Mouse (Mus musculus): ENCODE results near the gene Zdhhc22. TPM values are rescaled to one million over a fixed set of nuclear protein-coding genes. Genes with fewer than 3 reads are reported as not detected.

Gene Zdhhc22
- total RNA-seq, 2 experiments from 2014 or later, result 1.1 to 1.7 TPM

DNA sequence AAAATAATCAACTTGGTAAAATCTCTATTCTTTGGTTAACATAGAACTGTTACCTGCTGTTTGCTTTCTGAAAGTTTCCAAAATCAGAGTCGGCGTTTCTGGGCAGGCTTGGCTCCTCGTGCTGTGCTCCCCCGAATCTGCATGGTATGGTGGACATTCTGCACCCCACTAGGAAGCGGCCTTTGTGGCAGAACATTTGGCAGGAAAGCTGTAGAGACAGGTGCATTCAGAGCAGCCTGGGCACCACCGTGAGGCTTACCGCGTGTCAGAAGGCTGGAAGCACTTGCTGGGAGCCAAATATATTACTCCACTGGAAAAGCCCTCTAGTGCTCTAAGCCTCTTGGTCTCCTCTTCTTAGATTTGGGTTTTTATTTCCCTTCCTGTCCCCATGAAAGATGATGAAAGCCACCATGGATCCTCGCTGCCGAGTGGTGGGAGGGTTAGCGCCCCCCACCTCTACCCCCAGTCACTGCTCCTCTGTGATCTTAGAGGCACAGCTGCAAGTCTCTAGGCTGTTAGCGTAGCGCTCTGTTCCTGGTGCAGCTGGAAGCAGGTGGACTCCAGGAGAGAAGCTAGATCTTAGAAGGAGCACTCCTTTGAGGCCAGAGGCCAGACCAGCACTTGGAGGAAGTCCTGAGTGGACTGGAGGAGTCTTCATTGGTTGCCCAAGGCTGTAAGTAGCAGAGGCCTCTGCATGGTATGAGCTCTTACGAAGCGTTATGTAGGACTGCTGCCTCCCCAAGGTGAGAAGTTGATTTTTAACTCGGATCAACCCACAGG lies 25.8 kb downstream of the Zdhhc22 start:
- DNase-seq (ENCODE audit: low spot score in 2 of 2), result no peak

DNA sequence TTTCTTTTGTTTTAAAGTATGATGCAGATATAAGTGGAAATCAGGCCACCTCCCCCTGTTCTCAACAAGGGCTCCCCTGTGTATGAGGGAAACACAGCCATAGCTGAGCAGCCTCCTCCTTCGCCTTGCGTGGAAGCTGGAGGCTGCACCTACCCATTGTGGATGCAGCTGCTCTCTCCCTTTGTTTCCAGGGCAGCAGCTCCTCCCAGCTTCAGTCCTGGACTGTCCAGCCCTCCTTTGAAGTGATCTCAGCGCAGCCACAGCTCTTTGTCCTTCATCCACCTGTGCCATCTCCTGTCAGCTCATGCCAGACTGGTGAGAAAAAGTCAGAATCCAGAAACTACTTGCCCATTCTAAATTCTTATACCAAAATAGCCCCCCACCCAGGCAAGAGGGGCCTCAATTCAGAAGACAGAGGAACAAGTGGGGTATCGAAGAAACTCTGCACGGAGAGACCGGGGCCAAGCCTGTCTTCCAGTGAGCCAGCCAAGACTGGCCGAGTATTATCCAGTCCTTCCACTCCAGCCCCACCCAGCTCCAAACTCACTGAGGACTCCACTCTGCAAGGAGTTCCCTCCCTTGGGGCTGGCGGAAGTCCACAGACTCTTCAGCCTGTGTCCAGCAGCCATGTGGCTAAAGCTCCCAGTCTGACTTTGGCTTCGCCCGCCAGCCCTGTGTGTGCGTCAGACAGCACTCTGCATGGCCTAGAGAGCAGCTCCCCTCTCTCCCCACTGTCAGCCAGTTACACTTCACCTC lies 28.5 kb downstream of the Zdhhc22 start:
- DNase-seq (ENCODE audit: low spot score in 2 of 2), result no peak

DNA sequence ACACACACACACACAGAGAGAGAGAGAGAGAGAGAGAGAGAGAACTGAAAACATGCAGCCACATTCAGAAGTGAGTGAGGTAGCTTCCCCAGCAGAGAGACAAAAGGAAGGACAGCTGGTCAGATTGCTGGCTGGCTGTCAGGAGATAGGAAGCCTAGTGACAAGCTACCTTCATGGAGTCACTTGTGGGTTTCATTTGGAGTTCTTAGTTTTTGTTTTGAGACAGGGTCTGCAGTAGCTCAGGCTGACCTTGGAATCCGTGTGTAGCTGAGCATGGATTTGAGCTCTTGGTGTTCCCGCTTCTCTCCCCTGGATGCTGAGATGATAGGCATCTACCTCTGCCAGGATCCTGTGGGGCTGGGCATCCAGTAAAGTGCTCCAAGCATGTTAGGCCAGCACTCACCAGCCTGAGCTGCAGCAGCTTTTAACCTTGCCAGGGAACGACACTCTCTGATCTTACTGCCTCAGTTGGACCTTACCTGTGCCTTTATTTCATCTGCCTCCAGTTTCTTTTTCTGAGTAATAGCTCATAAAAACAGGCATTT lies 29.4 kb downstream of the Zdhhc22 start:
- no peak for DNase-seq (ENCODE audit: low spot score in 2 of 2)

DNA sequence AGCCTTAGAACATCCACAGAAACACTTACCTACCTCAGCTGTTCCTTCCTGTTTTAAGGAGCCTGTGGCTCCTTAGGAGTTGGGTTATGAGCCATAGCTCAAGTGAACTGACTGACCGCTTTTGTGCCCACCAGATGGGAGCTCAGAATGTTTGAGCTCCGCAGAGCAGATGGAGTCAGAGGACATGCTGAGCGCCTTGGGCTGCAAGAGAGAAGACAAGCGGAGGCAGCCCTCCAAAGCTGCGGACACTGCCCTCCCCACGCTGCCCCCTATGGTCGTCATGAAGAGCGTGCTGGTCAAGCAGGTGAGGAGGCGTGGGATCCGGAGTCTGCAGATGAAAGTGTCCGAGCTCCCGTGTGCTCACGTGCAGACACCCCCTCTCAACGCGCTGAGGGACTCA lies 30.1 kb downstream of the Zdhhc22 start:
- no peak for DNase-seq (ENCODE audit: low spot score in 2 of 2)

DNA sequence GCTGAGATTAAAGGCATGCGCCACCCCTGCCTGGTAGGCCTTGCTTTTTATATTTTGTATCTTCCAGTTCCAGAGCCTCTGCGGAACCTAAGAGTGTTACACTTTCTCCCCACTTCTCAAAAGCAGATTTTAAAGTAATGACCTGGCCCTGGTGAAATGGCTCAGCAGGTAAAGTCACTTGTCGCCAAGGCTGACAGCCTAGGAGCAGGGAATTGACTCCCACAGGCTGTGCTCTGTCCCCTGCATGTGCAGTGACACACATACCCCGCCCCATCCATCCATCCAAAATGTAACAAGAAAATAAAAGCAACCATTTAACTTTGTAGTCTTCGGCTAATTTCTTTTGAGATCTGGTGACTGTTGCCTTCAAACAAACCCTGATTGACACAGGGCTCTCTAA lies 30.6 kb downstream of the Zdhhc22 start:
- no peak for DNase-seq (ENCODE audit: low spot score in 2 of 2)

DNA sequence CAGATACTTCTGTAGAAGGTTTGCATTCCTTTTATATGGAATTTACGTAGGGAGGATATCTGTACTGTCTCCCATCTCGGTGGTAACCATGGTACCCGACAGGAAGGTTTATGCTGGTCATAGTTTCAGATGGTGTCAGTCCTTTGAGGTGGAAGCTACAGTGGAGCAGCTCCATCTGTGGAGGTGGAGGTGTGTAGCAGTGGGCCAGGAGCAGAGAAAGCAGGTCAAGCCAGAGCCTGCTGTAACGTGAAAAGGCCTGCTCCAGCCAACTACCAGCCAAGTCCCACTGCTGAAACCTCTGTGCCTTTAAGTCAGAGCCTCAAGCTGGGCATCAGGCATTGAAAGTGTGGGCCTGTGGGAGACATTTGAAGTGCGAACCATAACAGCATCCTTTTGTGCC lies 31.7 kb downstream of the Zdhhc22 start:
- no peak for DNase-seq (ENCODE audit: low spot score in 2 of 2)

DNA sequence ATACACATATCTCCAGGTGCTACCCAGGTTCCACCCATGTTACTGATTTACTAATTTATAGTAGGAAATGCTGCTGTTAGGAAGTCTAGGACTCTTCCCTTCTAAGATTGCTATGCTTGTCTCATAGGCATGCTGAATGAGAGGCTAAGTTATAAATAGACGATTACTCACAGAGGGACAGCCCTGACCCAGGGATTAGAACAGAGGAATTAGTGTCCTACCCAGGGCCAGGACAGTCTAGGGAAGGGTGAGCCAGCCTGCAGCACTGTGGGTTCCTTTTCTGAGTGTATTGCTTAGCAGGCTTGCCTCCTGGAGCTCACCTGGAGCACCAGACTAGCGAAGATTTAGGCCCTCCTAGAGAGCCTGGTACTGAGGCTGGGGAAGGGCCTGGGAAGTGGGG lies 34.3 kb downstream of the Zdhhc22 start:
- DNase-seq (ENCODE audit: low spot score in 2 of 2), result no peak

DNA sequence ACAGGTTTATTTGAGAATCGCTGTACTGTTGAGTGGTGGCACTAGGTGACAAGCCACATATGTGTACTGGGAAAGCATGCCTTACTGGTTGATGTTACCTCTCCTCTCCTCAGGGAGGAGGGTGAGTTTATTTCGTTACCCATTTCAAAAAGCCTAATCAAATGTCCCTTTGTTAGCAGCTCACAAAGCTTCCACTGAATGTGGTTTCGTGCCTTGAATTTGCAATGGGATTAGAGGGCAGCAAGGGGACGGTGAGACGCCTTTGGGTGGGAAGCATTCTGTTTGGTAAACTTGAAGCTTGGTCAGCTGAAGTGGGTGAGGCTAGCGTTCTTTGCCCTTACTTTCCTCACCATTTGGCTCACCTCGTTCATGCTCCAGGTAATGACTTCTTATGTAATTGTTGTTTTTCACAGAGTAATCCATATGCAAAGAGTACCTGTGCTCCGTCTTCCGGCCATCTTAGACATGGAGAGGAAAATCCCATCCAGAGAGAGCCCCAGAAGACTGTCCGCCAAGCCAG lies 37.8 kb downstream of the Zdhhc22 start:
- no peak for DNase-seq (ENCODE audit: low spot score in 2 of 2)

DNA sequence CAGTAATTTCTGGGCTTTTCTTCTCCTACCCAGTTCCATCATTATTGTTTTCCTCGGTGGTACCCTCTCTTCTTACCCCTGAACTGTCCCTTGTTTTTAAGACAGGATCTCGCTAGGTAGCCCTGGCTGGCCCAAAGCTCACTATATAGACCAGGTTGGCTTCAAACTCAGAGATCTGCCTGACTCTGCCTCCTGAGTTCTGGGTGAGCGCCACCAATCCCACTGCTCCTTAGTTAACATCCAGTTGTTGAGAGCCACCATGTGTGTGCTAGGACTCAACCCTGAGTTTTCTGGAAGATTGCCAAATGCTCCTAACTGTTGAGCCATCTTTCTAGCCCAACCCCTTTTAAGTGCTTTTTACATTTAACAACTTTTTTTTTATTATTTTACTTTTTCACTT lies 39.3 kb downstream of the Zdhhc22 start:
- DNase-seq (ENCODE audit: low spot score in 2 of 2), result no peak

DNA sequence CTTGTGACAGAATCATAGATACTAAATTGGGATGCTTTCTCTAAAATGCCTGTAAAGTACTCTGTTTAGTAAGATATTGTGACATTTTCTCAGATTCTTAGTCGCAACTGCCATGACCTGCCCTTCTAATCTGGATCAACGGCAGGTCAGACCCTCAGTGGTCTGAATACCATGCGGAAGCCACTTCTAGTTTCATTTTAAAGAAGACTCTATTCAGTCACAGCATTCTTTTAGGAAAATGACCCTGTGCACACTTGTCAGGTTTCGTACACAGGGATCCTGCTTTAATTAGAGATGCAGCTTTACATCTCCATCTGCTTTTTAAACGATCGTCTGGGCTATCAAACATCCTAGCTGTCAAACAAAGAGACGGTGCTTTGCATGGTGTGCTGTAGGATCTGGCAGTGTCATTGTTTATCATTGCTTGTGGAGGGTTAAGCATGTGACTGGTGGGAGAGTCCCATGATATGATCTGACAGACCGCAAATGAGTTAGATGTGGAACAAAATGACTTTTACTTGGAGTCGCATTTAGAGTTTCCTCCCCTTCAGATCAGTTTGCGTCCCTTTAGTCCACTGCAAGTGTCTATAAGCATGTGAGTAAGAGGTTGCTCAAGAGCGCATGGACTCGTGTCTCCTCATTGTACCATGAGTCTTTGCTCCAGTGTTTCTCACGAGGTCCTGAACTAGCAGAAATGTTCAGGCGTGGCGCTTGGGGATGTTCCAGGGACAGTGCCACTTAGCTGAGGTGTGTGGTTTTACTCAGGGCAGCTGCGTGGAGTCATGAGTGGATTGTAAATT lies 39.9 kb downstream of the Zdhhc22 start:
- no peak for DNase-seq (ENCODE audit: low spot score in 2 of 2)

DNA sequence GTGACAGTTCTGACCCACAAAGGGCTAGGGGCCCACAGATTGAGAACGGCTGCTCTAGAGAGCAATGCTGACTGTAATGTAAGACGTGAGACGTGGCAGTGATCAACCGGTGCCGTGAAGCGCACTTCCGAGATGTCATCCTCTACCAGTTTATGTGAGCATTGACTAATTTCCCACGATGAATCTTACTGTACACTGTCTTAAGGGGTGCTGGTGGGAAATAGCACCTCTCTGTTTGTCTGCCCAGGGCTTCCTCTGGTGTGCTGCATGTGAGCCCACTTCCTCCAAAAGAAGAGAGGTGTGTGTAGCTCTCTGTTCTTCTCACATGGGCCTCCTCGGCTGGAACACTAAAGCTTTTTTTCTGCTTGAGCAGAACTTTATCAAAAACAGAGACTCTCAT lies 40.7 kb downstream of the Zdhhc22 start:
- no peak for DNase-seq (ENCODE audit: low spot score in 2 of 2)

DNA sequence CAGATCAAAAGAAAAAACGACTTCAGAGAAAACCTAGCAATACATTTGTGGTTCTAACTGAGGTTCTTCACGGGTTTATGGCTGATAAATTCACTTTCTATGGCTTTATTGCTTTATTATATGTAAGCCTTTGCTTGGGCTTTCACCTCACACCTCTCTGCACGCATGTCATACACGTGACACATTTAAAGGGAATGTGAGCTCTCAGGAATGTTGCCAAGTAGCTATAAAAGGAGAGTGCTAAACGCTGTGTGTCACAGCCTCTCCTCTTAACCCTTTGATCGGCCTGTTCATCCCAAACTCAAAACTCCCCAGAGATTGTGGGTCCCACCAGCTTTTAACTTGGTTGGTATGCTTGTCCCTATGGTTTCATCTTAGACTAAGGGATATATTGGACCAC lies 41.6 kb downstream of the Zdhhc22 start:
- no peak for DNase-seq (ENCODE audit: low spot score in 2 of 2)

DNA sequence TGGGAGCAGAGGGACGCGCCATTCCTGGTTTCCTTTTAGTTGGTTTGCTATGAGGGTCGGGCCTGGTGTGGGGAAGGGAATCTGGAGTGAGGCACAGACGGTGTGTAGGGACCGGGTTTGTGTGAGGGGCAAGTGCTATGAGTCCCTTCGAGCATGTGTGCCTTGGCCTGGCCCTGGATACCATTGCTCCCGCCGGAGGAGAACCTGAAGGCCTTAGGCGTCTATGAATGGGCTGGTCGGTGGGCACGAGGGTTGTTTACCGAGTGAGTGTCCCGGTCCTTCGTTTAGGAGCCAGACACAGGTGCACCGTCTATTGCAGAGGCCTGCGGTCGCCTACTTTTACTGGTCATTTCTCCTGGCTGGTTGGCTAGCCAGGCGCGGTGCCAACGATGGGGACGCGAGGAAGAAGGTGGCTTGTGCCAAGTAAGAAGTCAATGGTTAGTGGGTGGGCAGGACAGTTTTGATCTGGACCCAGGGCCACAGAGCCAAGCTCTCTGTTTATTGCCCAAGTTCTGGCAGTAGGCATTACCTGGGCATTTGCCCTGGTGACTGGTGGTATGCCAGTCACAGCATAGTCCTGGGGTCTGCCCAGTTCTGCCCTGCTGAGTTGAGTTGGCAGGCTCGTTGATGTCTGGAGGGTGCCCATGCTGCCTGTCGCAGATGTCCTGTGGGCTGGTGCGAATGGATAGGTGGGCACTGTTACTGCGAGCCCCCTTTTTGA lies 42.4 kb downstream of the Zdhhc22 start:
- no peak for DNase-seq (ENCODE audit: low spot score in 2 of 2)

DNA sequence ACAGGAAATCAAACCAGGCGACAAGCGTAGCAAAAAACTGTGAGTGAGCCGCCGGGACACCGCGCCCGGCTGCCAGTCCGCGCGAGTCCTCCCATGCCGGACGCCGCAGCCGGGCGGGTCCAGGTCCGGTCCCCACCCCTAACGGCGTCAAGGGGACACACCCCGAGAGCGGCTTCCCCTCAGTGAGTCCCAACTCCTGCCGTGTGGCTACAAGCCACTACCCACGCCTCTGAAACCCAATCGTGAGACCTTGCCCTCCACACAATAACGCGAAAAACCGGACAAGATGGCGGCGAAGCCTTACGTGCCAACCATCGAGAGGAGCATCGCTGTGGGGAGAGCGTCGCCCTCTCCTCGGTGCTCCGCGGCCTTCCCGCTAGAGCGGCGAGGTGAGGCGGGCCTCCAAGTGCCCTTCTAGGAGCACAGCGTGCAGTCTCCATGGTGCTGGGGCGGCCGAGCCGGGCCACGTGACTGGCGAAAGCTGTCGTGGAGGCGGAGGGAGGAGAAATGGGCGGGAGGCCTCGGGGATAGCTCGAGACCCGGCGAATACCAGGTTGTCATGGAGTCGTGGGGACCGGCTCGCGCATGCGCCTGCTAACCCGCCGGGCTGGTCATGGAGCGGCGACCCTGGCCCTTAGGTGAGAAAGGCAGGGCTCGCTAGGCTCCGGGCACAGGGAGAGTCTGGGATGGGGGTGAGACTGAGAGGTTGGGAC lies 43.2 kb downstream of the Zdhhc22 start, which contains the start of gene Cipc:
Cipc (plus strand) TSS at position 182 of the 713 bp plus-strand sequence.
- peak; percentile 89 to 96 for DNase-seq (ENCODE audit: low spot score in 2 of 2)

DNA sequence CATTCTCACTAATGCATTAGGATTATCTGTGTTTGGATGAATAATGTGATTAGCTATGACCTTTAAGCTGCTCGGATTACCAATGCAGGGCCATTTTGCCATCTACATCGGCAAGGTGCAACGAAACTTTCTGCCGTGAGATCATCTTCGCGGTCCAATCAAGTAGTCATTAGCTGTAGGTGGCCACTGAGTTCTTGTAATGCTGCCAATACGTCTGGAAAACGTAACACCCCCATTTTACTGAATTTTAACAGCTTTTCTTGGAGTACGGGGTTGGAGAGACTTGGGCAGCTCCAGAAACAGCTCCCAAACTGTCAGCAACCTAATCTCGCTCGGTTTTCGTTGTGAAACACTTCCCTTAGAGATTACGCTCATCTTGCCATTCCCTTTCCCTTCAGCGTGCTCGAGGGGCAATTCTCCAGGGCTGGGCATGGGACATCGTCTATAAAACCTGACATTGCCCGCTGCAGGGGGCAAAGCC lies 43.9 kb downstream of the Zdhhc22 start:
- DNase-seq (ENCODE audit: low spot score in 2 of 2), result no peak

DNA sequence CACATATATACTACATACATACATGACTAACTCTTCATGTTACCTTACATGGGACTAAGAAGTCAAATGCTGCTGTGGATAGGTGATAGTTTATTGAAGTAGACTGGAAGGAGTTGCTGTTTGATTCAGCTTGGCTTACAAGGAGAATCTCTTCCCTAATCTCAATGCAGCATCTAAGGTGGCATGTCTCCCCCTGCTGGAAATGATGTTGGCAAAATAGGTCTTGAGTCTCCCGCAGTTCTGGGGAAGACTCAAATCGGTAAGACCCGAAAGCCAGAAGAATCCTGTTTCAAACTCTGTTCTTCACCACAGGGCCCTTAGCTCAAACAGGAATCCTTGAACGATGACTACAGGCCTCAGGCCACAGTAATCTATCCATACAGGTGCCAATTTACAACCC lies 45.1 kb downstream of the Zdhhc22 start:
- DNase-seq (ENCODE audit: low spot score in 2 of 2), result peak in 1 of 2 experiments; percentile 36

DNA sequence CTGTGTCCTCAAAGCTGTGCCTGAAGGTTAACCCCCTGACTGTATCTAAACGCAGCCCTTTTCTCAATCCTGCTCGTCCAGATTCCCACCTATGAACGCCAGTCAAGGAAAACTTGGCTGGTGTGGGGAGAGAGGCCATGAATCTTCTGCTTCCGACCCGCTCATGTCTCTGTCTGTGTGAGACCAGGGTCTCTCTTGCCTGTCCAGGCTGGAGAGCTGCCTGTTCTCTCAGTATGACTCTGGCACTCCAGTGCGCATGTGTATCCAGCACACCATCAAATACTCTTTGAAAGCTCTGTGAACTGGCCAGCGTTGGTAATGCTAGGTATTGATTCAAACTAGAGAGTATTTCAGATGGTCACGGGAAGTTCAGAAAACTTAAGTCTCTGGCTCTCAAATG lies 46.8 kb downstream of the Zdhhc22 start:
- DNase-seq (ENCODE audit: low spot score in 2 of 2), result no peak

DNA sequence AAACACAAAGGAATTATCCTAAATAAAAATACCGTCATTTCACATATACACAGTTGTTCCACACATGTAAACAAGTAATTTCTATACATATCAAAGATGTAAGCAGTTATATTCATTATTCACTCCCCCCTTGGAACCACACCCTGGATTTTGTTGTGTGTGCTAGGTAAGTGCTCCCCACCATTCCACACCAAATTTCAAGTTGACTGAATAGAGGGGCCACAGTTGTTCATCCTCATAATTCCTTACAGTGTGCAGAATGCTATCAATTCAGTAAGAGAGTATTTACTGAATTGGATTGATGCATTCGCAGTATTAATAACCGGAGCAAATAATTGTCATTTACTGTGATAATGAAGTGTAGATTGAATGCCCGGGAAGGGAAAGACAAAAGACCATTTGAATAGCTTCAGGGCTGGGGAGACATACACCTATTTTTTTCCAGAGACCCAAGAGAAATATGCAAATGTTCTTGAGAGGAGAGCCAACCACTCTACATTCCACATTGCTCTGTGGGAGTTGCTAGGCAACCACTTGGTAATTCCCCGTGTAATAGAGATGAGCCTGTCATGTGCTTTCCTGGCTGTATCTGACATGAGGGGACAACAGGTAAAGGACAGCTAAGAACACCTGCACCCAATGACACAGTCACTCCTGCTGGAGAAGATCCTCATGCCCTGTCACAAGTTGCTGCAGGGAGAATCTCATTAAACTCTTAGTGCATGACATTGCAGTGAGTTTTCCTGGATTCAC lies 48.3 kb downstream of the Zdhhc22 start:
- no peak for DNase-seq (ENCODE audit: low spot score in 2 of 2)

DNA sequence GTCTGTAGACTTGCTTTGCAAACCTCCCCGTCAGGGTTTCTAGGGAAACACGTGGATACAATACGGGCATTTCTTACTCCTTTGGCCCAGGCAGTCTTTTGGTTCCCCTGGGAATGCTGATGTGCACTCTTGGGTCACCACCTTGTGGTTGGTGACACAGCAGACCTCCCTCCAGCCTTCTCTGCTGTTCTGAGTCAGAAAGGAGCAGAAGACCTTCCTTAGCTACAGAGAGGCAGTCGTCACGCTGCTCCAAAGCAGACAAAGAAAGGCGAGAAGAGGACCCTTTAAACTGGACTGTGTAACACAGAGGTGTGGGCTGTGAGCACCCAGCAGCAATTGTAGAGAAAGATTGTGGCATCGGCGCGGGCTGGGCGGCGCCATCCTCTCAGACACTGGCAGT lies 49.1 kb downstream of the Zdhhc22 start:
- DNase-seq (ENCODE audit: low spot score in 2 of 2), result no peak

All from adrenal gland, postnatal 4 days (tissue).